Mouse (Mus musculus) neural tube, embryonic 13.5 days (tissue): ENCODE measurements at regions not wholly inside any gene's neighbourhood (a gene's known extent, or its start where the extent isn't known, plus 50 kb on each side); places are given as distances from the start of the nearest gene placed in this dataset.

Experiments used
- ATAC-seq: fragments of 200-750 bp; cut with Nextera tagmentation; 2 replicates; pipeline ENCODE4 v1.8.0; 2017; ENCODE audit warnings: low read depth, mild to moderate bottlenecking, moderate TSS enrichment, moderate library complexity
- H3K27ac ChIP-seq: fragments of 300-500 bp; sonication (generic); replicated peaks from 2 replicates; pipeline ENCODE4 v1.5.1; 2015; ENCODE audit warnings: moderate library complexity, mild to moderate bottlenecking, inconsistent platforms
- H3K27me3 ChIP-seq: fragments of 300-500 bp; sonication (generic); 2 replicates; pipeline ENCODE4 v1.6.1; 2015; ENCODE audit warnings: mild to moderate bottlenecking, inconsistent platforms
- H3K36me3 ChIP-seq: fragments of 300-500 bp; sonication (generic); 2 replicates; pipeline ENCODE4 v1.6.1; 2015; ENCODE audit warnings: mild to moderate bottlenecking, inconsistent platforms
- H3K4me1 ChIP-seq: fragments of 300-500 bp; sonication (generic); replicated peaks from 2 replicates; pipeline ENCODE4 v1.6.1; 2015; ENCODE audit warnings: inconsistent platforms
- H3K4me2 ChIP-seq: fragments of 300-500 bp; sonication (generic); 2 replicates; pipeline ENCODE4 v1.6.1; 2015; ENCODE audit warnings: inconsistent platforms, mild to moderate bottlenecking, moderate library complexity
- H3K4me3 ChIP-seq: fragments of 300-500 bp; sonication (generic); 2 replicates; pipeline ENCODE4 v1.5.1; 2015; ENCODE audit warnings: mild to moderate bottlenecking, inconsistent platforms
- H3K9ac ChIP-seq: fragments of 300-500 bp; sonication (generic); 2 replicates; pipeline ENCODE4 v1.6.1; 2015; ENCODE audit warnings: moderate library complexity, mild to moderate bottlenecking, inconsistent platforms
- H3K9me3 ChIP-seq: fragments of 300-500 bp; sonication (generic); 2 replicates; pipeline ENCODE4 v1.6.1; 2016; ENCODE audit warnings: inconsistent platforms
- WGBS: fragments of 180-500 bp; shearing (Covaris S2); methylation state at CpG from one replicate; pipeline ENCODE4 v1.1.7; 2015; 5-methylcytosine and 5-hydroxymethylcytosine counted together

GRCm38 (mm10) chr12:112338976-112339375, 150.3 kb upstream of the A530016L24Rik start:
- Histone ChIP-seq H3K36me3 (no peaks in the 10 kb centered on the region), H3K4me2 (no peak overlapping the region), H3K4me3 (no peak overlapping the region), H3K27me3 (peaks cover 20% of the 10 kb centered on the region), H3K9ac (no peak overlapping the region), H3K27ac (no peak overlapping the region), H3K4me1 (peaks cover 63% of the 10 kb centered on the region), H3K9me3 (no peaks in the 10 kb centered on the region)
- 66% methylated on average over 15 of the region's 15 CpGs for WGBS
- no peak for ATAC-seq

DNA sequence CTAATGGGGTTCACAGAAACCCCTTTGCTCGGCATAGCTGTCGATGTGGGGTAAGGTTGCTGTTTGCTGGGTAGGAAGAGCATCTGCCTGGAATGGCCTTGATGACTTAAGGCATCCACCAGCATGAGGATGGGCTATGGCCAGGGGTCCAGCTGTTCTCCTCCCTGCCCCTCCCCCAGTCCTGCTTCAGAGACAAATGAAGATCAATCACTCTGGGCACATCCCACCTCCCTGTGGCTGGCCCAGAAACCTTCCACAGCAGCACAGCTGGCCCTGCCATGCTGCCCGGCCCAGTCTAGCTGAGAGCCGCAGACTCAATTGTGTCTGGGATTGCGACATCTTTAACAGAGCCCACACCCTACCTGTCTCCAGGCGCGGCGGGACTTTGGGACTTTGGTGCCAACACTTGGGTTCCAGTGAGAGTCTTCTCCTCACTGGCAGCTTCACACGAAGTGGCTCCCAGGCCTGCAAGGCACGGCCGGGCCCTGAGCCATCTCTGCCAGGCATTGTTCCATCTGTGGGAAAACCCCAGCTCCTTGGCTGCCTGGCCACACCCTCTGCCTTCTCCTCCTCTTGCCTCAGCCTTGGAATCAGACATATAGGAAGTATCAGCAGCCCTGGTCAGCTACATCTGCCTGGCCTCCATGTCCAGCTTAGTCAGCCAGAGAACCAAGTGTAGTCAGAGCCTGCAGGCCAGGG, 149.6 kb upstream of the A530016L24Rik start:
- Histone ChIP-seq H3K9me3 (no peaks in the 10 kb centered on the region), H3K4me1 (peaks cover 56% of the 10 kb centered on the region), H3K4me2 (no peak overlapping the region), H3K36me3 (no peaks in the 10 kb centered on the region), H3K27me3 (peaks cover 20% of the 10 kb centered on the region), H3K9ac (no peak overlapping the region), H3K27ac (0 out of 2 replicates have a peak overlapping the region, but pooled peaks have one; percentile 14), H3K4me3 (no peak overlapping the region)
- 47% methylated on average over 11 of the region's 11 CpGs for WGBS
- ATAC-seq = no peak

DNA sequence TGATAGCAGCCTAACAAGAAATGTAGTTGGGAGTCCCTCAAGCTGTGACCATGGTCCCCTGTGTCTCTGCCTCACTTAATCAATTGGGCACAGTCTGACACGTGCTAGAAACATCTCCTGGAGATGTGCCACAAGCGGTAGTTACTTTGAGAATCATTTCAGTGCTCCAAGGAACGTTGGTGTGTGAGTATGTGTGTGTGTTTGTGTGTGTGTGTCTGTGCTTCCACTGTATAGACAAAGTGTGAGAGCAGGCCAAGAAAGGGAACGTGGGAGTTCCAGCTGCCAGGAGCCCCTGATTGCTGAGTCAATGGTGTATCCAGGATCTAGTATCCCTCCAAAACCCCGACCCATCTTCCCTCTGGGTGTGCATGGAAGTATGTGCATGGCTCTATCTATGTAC, 149.0 kb upstream of the A530016L24Rik start:
- 62% methylated on average over 5 of the region's 5 CpGs for WGBS
- Histone ChIP-seq H3K36me3 (no peaks in the 10 kb centered on the region), H3K4me2 (no peak overlapping the region), H3K9ac (no peak overlapping the region), H3K27me3 (peaks cover 20% of the 10 kb centered on the region), H3K4me1 (peaks cover 50% of the 10 kb centered on the region), H3K4me3 (no peak overlapping the region), H3K27ac (no peak overlapping the region), H3K9me3 (no peaks in the 10 kb centered on the region)
- no peak for ATAC-seq

DNA sequence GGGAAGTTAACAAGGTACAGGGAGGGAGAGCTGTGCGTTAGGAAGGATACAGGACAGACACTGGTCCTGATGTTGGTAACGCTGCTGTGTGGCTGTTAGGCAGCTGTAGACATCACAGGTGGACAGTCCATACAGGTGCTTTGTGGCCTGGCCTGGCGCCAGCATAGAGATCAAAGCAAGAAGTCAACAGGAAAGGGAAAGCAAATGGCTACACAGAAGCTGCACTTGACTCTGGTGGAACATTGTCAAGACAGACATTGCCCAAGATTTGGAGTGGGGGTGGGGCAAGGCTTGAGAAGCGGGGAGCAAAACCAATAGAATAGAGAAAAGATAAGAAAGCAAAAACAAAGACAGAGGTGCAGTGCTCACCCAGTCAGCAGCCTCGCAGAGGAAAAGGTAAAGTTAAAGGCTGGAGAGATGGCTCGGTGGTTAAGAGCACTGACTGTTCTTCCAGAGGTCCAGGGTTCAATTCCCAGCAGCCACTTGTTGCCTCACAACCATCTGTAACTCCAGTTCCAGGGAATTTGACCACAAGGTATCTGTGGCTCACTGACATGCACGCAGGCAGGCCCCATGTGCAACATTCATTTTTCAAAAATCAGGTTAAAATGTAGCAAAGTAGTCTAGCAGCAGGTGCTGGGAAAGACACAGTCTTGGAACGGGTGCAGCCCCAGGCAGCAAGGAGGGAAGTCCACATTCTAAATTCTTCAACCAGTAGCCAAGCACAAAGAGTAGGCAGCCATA, 147.3 kb upstream of the A530016L24Rik start:
- ATAC-seq = no peak
- H3K4me1 ChIP-seq = peaks cover 33% of the 10 kb centered on the region
- H3K27me3 ChIP-seq = peaks cover 20% of the 10 kb centered on the region
- no peaks in the 10 kb centered on the region for H3K36me3 ChIP-seq
- no peak overlapping the region for H3K4me3 ChIP-seq
- 87% methylated on average over 8 of the region's 8 CpGs for WGBS
- H3K9me3 ChIP-seq = no peaks in the 10 kb centered on the region
- no peak overlapping the region for H3K9ac ChIP-seq
- H3K4me2 ChIP-seq = no peak overlapping the region
- H3K27ac ChIP-seq = no peak overlapping the region

DNA sequence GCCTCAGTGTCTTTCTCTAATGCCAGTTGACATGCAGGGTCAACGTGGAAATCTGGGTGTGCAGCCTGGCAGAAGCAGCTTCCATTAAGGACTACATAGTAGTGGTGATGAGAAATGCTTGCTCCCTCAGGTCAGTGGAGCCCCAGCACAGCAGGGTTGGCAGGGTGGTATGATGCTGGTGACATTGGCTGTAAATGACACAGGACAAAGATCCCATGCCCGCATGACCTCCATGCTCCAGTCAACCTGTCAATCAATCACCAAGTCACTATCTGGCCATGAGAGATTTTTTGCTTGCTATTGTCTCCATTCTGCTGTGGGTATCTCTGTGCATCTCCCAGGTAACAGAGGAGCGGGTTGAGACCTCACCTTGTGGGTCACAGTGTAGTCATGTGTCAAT, 146.2 kb upstream of the A530016L24Rik start:
- Histone ChIP-seq H3K4me3 (no peak overlapping the region), H3K4me2 (no peak overlapping the region), H3K27me3 (peaks cover 20% of the 10 kb centered on the region), H3K27ac (no peak overlapping the region), H3K36me3 (no peaks in the 10 kb centered on the region), H3K4me1 (peaks cover 22% of the 10 kb centered on the region), H3K9ac (no peak overlapping the region), H3K9me3 (no peaks in the 10 kb centered on the region)
- ATAC-seq = no peak
- 89% methylated on average over 3 of the region's 3 CpGs for WGBS

- ATAC-seq = no peak
- H3K27ac ChIP-seq = no peak overlapping the region
- H3K4me2 ChIP-seq = no peak overlapping the region
- H3K36me3 ChIP-seq = no peaks in the 10 kb centered on the region
- peaks cover 20% of the 10 kb centered on the region for H3K27me3 ChIP-seq
- H3K9ac ChIP-seq = no peak overlapping the region
- peaks cover 3% of the 10 kb centered on the region; the same call in 1 of the 2 replicates for H3K9me3 ChIP-seq
- WGBS = 49% methylated on average over 10 of the region's 10 CpGs
- H3K4me1 ChIP-seq = peaks cover 10% of the 10 kb centered on the region
- no peak overlapping the region for H3K4me3 ChIP-seq
Measured at GRCm38 (mm10) chr12:112344285-112344684, 145.0 kb upstream of the A530016L24Rik start.

GRCm38 (mm10) chr12:112345797-112346196, 143.5 kb upstream of the A530016L24Rik start:
- WGBS = 77% methylated on average over 5 of the region's 5 CpGs
- H3K9me3 ChIP-seq = peaks cover 3% of the 10 kb centered on the region; the same call in 1 of the 2 replicates
- H3K4me2 ChIP-seq = no peak overlapping the region
- no peak overlapping the region for H3K9ac ChIP-seq
- H3K27ac ChIP-seq = no peak overlapping the region
- H3K4me1 ChIP-seq = peaks cover 11% of the 10 kb centered on the region
- no peaks in the 10 kb centered on the region for H3K36me3 ChIP-seq
- ATAC-seq = no peak
- peaks cover 14% of the 10 kb centered on the region for H3K27me3 ChIP-seq
- no peak overlapping the region for H3K4me3 ChIP-seq

DNA sequence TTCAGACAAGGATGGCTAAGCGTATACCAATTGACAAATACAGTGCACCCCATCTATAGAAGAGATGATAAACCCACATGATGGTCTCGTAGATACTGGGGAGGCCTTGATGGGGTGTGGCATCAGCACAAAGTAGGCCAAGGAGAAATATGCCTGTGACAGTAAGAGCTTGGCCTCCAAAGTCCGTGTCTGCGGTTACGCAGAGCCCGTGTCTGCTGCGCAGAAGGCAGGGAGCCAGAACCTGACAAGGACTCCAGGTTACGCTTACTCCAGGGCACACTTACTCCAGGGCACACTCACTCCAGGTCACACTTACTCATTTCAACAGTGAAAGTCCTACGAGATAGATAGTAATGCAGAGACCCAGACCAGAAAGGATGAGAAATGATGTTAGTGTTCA, 141.1 kb upstream of the A530016L24Rik start:
- Histone ChIP-seq H3K27ac (no peak overlapping the region), H3K9ac (no peak overlapping the region), H3K4me1 (peaks cover 14% of the 10 kb centered on the region), H3K4me3 (no peak overlapping the region), H3K9me3 (peaks cover 3% of the 10 kb centered on the region; the same call in 1 of the 2 replicates), H3K27me3 (no peaks in the 10 kb centered on the region), H3K36me3 (no peaks in the 10 kb centered on the region), H3K4me2 (no peak overlapping the region)
- ATAC-seq = no peak
- WGBS = 93% methylated on average over 9 of the region's 9 CpGs

DNA sequence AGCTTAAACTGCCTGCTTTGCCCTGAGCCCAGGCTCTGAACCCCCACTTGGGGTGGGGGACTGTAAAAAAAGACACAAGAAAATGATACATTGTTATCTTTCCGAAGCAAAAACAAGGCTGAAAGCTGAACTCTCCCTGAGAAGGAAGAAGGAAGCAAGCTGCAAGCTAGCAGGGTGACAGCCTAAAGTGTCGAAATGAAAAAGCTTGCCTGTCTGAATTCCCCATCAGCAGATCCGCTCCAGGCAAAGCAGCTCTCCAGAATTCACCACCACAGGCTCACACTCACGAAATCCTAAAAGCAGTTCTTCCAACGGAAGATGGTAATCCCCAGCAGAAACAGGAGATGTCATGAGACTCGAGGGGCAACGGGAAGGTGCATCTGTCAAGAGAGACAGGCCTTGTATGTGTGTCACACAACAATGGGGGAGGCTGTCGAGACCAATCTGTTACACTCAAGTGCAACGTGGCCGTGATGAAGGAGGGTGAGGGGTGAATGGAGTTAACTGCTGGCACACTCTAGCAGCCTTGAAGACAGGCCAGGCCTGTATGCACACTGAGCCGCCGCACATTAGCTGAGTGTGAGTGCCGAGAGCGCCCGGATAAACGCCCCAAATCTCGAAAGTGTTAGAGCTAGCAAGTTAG, 139.5 kb upstream of the A530016L24Rik start:
- ATAC-seq = no peak
- no peak overlapping the region for H3K9ac ChIP-seq
- no peak overlapping the region; the same call in 1 of the 2 replicates for H3K27ac ChIP-seq
- no peak overlapping the region for H3K4me3 ChIP-seq
- no peak overlapping the region for H3K4me2 ChIP-seq
- H3K36me3 ChIP-seq = no peaks in the 10 kb centered on the region
- peaks cover 14% of the 10 kb centered on the region for H3K4me1 ChIP-seq
- peaks cover 3% of the 10 kb centered on the region; the same call in 1 of the 2 replicates for H3K9me3 ChIP-seq
- 61% methylated on average over 17 of the region's 17 CpGs for WGBS
- H3K27me3 ChIP-seq = no peaks in the 10 kb centered on the region

DNA sequence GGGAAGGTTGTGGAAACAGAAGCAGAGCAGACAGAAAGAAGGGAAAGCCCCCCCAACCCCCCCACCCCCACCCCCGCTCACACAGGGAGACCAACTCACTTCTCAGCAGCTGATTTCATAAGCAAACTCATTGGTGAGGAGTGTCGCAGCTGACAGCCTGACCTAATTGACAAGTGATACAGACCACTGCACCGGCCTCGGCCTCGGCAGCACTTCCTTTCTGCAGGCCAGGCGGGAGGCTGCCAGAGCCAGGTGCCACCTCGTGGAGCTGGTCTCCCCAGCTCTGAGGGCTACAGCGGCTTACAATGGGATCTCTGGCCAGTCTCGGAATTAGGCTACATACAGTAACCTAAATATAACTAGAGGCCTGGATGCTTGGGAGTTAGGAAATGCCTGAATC, 138.5 kb upstream of the A530016L24Rik start:
- Histone ChIP-seq H3K9me3 (peaks cover 3% of the 10 kb centered on the region; the same call in 1 of the 2 replicates), H3K27ac (no peak overlapping the region), H3K9ac (no peak overlapping the region), H3K36me3 (no peaks in the 10 kb centered on the region), H3K27me3 (no peaks in the 10 kb centered on the region), H3K4me2 (no peak overlapping the region), H3K4me3 (no peak overlapping the region), H3K4me1 (peaks cover 14% of the 10 kb centered on the region)
- WGBS = 49% methylated on average over 9 of the region's 9 CpGs
- no peak for ATAC-seq

GRCm38 (mm10) chr12:112363349-112363748, 125.9 kb upstream of the A530016L24Rik start:
- ATAC-seq = no peak
- no peak overlapping the region for H3K27ac ChIP-seq
- WGBS = 81% methylated on average over 3 of the region's 3 CpGs
- no peaks in the 10 kb centered on the region for H3K4me1 ChIP-seq
- no peak overlapping the region for H3K4me3 ChIP-seq
- H3K4me2 ChIP-seq = no peak overlapping the region
- no peaks in the 10 kb centered on the region; the same call in 1 of the 2 replicates for H3K27me3 ChIP-seq
- H3K9ac ChIP-seq = no peak overlapping the region
- H3K36me3 ChIP-seq = no peaks in the 10 kb centered on the region
- H3K9me3 ChIP-seq = peaks cover 11% of the 10 kb centered on the region; the same call in 1 of the 2 replicates

DNA sequence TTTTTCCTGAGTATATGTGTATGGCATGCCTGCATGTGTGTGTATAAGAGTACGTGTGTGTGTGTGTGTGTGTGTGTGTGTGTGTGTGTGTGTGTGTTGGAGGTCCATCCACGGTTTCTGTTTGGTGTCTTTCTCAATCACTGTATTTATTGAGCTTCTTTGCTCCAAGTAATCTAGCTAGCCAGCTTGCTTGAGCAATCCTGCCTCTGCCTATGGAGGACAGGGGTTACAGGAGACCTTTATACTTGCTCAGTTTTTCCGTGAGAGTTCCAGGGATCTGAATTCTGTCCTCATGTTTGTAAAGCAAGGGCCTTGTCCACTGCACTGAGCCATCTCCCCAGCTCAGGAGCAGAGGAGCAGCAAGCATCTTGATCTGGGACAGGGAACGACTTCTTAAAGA, 122.0 kb upstream of the A530016L24Rik start:
- Histone ChIP-seq H3K9me3 (peaks cover 11% of the 10 kb centered on the region; the same call in 1 of the 2 replicates), H3K27ac (no peak overlapping the region), H3K27me3 (no peaks in the 10 kb centered on the region; the same call in 1 of the 2 replicates), H3K4me1 (peaks cover 10% of the 10 kb centered on the region), H3K36me3 (no peaks in the 10 kb centered on the region), H3K4me3 (no peak overlapping the region), H3K4me2 (no peak overlapping the region), H3K9ac (no peak overlapping the region)
- WGBS = 82% methylated on average over 4 of the region's 4 CpGs
- no peak for ATAC-seq
